Mouse (Mus musculus) splenic B cell, adult 2 months (primary cell): ENCODE results near the gene B4galnt1.
A peak's percentile ranks its signal among the peaks of the same experiment; 100 is the strongest.
"Not testable (repeated sequence)": the region's sequence is repeated elsewhere in the genome, so short reads cannot be mapped to it uniquely, and the experiment has no call there.

Source experiments
- DNase-seq: peaks from one replicate; pipeline ENCODE4 v3.0.0-alpha.2; 2011; ENCODE audit warnings: low read depth, low spot score
- H3K27me3 ChIP-seq: 2 replicates; pipeline ENCODE4 v1.6.1; 2012; ENCODE audit warnings: mild to moderate bottlenecking, low read length, moderate library complexity, mixed read lengths; ENCODE audit not compliant: control insufficient read depth, poor library complexity, insufficient read depth, severe bottlenecking
- H3K36me3 ChIP-seq: 2 replicates; pipeline ENCODE4 v1.6.1; 2012; ENCODE audit warnings: mild to moderate bottlenecking, low read length, moderate library complexity, mixed read lengths; ENCODE audit not compliant: control insufficient read depth, poor library complexity, insufficient read depth, severe bottlenecking

Gene B4galnt1

DNA sequence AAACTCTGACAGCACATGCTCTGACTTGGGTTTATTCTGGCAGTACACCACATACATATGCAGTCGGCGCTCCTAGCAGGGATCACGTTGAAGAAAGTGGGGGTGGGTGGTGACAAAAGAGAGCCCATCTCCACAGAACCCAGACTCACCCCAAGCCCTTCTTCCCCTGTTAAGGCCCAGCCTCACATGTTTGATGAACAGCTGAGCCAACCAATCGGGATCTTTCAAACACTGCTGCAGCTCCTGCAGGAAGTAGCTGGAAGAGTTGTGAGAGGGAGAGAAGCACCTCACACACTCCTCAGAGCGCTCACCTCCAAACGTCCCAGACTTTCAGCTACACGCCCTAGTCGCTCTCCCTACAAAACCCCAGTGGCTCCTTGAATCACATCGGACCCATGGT lies 20.1 kb downstream of the B4galnt1 start:
- H3K36me3 ChIP-seq = no peaks in the 10 kb centered on the region
- DNase-seq = no peak
- peaks cover 6% of the 10 kb centered on the region for H3K27me3 ChIP-seq

DNA sequence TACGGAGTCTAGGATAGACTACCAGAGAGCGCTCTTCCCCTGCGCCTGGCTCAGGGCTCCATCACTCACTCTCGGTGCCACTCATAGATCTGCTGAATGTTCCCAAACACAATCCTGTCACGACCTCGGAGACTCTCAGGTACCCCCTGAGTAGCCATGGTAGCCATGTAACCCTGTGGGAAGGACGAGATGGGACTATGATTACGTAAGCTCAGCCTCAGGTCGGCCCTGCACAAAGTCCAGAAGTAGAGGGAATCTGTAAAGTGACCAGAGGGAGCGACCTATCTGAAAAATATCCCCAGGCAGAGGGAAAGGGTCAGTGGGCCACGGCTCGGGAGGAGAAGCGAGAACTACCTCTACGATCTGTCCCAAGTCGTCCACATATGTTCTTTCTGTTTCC lies 20.5 kb downstream of the B4galnt1 start:
- DNase-seq = no peak
- H3K36me3 ChIP-seq = no peaks in the 10 kb centered on the region

DNA sequence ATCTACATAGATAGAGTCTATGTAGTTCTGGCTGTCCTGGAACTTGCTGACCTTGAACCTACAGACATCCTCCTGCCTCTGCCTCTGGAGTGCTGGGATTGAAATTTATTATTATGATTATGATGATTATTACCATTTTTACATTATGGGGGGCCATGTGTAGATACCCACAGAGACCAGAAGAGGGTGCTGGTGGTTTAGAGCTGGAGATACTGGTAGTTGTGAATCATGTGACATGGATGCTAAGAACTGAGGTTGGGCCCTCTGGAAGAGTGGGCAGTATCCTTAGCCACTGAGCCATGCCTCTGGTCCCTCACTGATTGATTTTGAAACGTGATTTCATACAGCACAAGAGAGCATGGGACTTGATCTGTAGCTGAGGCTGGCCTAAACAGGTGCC lies 21.4 kb downstream of the B4galnt1 start:
- peaks cover 6% of the 10 kb centered on the region for H3K27me3 ChIP-seq
- H3K36me3 ChIP-seq = no peaks in the 10 kb centered on the region
- DNase-seq = no peak

More for the DNA sequence above, 20.5 kb downstream of the B4galnt1 start:
- peaks cover 6% of the 10 kb centered on the region for H3K27me3 ChIP-seq

- peaks cover 6% of the 10 kb centered on the region for H3K27me3 ChIP-seq
- no peaks in the 10 kb centered on the region for H3K36me3 ChIP-seq
- DNase-seq = no peak
These were observed 22.5 kb downstream of the B4galnt1 start for GRCm38 (mm10) chr10:127187371-127188078.

- Histone ChIP-seq H3K36me3 (no peaks in the 10 kb centered on the region), H3K27me3 (peaks cover 6% of the 10 kb centered on the region)
- no peak for DNase-seq
These were observed 23.0 kb downstream of the B4galnt1 start for GRCm38 (mm10) chr10:127188079-127188453.

- Histone ChIP-seq H3K36me3 (no peaks in the 10 kb centered on the region), H3K27me3 (peaks cover 6% of the 10 kb centered on the region)
- DNase-seq = no peak
These were observed 23.6 kb downstream of the B4galnt1 start for GRCm38 (mm10) chr10:127188465-127189115.

- DNase-seq = peak; percentile 58
- Histone ChIP-seq H3K36me3 (no peaks in the 10 kb centered on the region), H3K27me3 (peaks cover 6% of the 10 kb centered on the region)
These were observed 24.2 kb downstream of the B4galnt1 start for GRCm38 (mm10) chr10:127189116-127189650.

GRCm38 (mm10) chr10:127189651-127190381 lies 24.8 kb downstream of the B4galnt1 start, which contains the start of gene Arhgef25:
Gene Arhgef25 (minus strand): TSS chr10:127190083.
- DNase-seq = no peak
- Histone ChIP-seq H3K36me3 (no peaks in the 10 kb centered on the region), H3K27me3 (peaks cover 6% of the 10 kb centered on the region)

- no peak for DNase-seq
- peaks cover 7% of the 10 kb centered on the region for H3K27me3 ChIP-seq
- H3K36me3 ChIP-seq = no peaks in the 10 kb centered on the region
These were observed 25.6 kb downstream of the B4galnt1 start for GRCm38 (mm10) chr10:127190398-127191190.

DNA sequence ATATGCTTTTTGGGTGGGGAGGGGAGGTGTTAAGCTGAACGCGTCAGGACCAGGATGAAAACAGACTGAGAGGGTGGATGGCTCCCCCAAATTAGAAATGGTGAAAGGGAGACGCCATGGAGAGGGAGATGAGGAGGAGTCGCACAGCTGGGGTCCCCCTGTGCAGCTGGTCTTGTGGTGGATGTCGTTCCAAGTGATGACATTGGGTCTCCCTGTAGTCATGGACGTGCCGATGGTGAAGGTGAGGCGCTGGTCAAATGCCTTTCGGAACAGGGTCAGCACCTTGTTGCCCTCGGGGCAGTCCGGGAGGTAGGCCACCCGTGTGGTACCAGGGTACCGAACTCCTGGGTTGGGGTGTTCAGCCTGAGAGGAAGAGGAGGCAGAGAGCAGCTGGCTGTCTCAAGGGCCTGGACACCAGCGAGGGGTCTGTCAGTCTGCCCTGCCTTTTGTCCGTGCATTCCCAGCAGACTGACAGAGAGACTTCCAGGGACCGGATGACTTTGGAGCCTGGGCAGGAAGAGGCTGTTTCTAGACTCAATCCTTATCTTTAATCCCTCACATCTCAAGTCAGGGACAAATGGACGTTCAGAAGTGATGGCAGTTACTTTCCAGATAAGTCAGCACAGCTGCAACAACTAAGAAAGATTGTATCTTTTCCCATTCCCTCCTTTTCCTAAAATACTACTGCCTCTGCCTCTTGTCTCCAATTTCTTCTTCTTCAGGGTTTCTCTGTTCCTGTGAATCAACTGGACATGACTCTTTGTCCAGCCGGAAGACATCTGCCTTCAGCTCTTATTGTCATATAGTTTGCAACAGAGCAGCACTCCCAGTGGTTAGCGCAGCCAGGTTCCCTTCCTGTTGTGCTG lies 26.4 kb downstream of the B4galnt1 start:
- no peak for DNase-seq
- H3K27me3 ChIP-seq = peaks cover 7% of the 10 kb centered on the region

GRCm38 (mm10) chr10:127192057-127192328 lies 27.0 kb downstream of the B4galnt1 start:
- H3K27me3 ChIP-seq, DNase-seq, H3K36me3 ChIP-seq: not testable (repeated sequence)

More for the DNA sequence above, 26.4 kb downstream of the B4galnt1 start:
- no peaks in the 10 kb centered on the region for H3K36me3 ChIP-seq

- no peak for DNase-seq
- Histone ChIP-seq H3K36me3 (no peaks in the 10 kb centered on the region), H3K27me3 (peaks cover 7% of the 10 kb centered on the region)
These were observed 28.0 kb downstream of the B4galnt1 start for GRCm38 (mm10) chr10:127193011-127193410.

DNA sequence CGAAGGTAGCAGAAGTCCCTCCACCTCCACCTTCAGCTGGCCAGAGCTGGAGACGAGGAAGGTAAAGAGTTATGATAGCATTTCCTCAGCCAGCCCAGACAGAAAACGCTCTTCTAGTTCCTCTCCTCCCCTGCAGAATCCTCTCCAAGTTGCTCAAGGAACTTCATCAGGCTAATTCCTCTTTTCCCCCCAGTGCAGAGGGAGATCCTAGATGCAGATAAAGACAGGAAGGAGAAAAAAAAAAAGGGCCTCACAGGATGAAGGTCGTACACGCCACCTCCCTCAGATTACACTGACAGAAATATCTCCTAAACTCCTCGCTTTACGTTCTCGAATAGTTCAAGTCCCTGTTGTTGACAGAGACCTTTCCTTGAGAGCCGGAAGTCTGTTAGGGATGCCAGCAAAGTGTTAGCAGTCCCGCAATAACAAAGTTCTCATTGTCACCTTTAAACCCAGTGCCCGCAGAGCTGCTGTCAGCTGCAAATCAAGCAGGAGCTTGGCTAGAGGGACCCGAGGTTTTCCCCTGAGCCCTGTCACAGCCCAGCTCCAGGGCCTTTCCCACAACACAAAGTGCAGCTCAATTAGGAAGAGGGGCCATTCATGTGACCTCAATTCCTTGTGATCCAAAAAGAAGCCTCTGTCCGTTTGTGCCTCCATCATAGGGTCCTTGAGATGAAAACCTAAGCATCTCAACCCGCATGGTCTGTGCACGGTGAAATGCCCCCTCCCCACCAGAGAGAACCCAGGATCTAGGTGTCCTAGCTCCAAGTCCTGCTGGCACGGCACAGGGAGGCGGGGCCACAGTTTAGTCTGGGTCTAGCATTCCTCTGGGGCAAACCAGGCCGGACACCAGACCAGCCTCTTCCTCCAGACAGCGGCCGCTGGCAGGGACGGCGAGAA lies 29.7 kb downstream of the B4galnt1 start:
- Histone ChIP-seq H3K36me3 (no peaks in the 10 kb centered on the region; the same call in 1 of the 2 replicates), H3K27me3 (peaks cover 1% of the 10 kb centered on the region; the same call in 1 of the 2 replicates)
- DNase-seq = no peak
